Mouse (Mus musculus) bone marrow macrophage, adult 2 months (primary cell): ENCODE results near the gene Shroom2.

Experiments
- CTCF ChIP-seq: IDR thresholded peaks from 2 replicates; pipeline ENCODE4 v1.5.1; 2012; ENCODE audit warnings: low read depth, mild to moderate bottlenecking, low read length, moderate library complexity
- POLR2A ChIP-seq: IDR thresholded peaks from 2 replicates; pipeline ENCODE4 v1.6.1; 2012; ENCODE audit warnings: mild to moderate bottlenecking, low read depth, low read length, borderline replicate concordance

- TF ChIP-seq POLR2A (no peak), CTCF (no peak)
Measured at GRCm38 (mm10) chrX:152818996-152819395, 49.7 kb upstream of the Shroom2 start.
